Mouse (Mus musculus): ENCODE results near the gene Cbx4. TPM values are rescaled to one million over a fixed set of nuclear protein-coding genes. Genes with fewer than 3 reads are reported as not detected.
"Not testable (repeated sequence)": the region's sequence is repeated elsewhere in the genome, so short reads cannot be mapped to it uniquely, and the experiment has no call there.

The Cbx4 gene
- polyA plus RNA-seq, 1 experiment from 2014 or later, result 16.3 TPM

DNA sequence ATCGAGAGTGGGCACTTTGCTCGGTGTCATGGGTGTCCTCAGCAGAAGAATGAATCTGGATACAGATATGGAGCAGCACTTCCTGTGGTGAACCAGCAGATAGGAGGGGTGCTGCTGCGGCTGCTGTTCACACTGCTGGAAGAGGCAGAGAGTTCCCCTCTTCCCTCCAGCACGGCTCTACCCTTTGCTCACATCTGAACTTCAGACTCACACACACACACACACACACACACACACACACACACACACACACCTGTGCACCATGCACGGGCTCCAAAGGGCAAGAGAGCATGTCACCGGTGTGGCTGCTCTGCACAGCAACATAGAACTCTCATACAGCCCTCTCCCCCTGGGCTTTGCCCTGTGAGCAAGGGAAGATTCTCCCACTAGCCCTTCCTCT, 20.3 kb upstream of the Cbx4 start:
- Histone ChIP-seq H3K4me1 (replicated peaks) (peaks cover 7% of the 10 kb centered on the region), H3K9ac (replicated peaks) (no peak overlapping the region), H3K27me3 (peaks cover 5% of the 10 kb centered on the region), H3K4me3 (replicated peaks) (no peak overlapping the region), H3K27ac (no peak overlapping the region), H3K36me3 (no peaks in the 10 kb centered on the region), H3K9me3 (no peaks in the 10 kb centered on the region), H3K4me2 (replicated peaks) (no peak overlapping the region)
- ATAC-seq, result peak; percentile 37; the same call in 1 of the 2 replicates
- 69% methylated on average over 6 of the region's 6 CpGs for WGBS

DNA sequence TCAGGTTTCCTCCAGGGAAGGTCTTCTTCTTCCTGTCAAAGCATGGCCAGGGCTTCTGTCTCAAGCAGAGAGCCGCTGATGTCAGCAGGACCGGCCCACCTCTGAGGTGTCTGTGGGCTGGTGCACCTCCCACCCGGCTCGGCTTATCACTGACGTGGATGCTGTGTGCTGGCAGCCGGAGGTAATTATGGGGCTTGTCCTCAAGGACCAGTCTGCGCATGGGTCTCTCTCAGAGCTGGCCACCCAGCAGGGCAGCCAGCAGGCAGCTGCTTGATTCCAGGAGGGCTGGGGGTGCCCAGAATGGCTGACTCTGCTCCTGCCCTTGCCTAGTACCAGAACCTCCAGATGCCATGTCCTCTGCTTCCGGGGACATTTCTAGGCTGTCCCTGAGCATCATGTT, 19.7 kb upstream of the Cbx4 start:
- Histone ChIP-seq H3K36me3 (no peaks in the 10 kb centered on the region), H3K9me3 (no peaks in the 10 kb centered on the region), H3K4me3 (replicated peaks) (no peak overlapping the region), H3K27me3 (peaks cover 5% of the 10 kb centered on the region), H3K9ac (replicated peaks) (0 out of 2 replicates have a peak overlapping the region, but pooled peaks have one; percentile 15), H3K4me1 (replicated peaks) (peaks cover 7% of the 10 kb centered on the region), H3K4me2 (replicated peaks) (no peak overlapping the region), H3K27ac (no peak overlapping the region)
- 0 out of 2 replicates have a peak, but pooled peaks have one; percentile 43 for ATAC-seq
- 58% methylated on average over 8 of the region's 8 CpGs for WGBS

DNA sequence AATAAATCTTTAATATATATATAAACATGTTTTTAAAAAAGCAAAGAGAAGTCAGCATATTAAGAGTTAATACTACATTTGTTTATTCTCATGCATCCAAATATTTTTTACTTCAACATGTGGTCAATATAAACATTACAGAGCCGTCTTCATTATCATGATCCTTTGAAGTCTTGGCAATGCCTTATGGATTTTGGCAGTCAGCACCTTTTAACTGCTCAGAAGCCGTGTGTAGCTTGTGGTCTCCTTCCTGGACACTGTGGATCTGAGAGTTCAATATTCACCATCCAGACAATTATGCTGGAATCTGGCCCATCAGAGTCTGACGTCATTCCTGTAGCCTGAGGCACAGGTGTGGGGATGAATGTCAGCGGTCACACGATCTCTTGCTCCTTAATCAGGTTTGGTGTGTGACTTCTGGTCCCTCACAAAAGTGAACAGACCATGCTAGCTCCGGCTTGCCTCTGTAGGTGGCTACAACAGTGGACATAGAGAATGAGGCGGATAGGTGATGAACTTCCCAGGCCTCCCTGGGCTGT, 19.1 kb upstream of the Cbx4 start:
- Histone ChIP-seq H3K4me3 (replicated peaks) (no peak overlapping the region), H3K4me2 (replicated peaks) (no peak overlapping the region), H3K9ac (replicated peaks) (no peak overlapping the region), H3K9me3 (no peaks in the 10 kb centered on the region), H3K36me3 (no peaks in the 10 kb centered on the region), H3K27me3 (peaks cover 5% of the 10 kb centered on the region), H3K27ac (no peak overlapping the region), H3K4me1 (replicated peaks) (peaks cover 7% of the 10 kb centered on the region)
- 79% methylated on average over 7 of the region's 7 CpGs for WGBS
- ATAC-seq, result no peak

DNA sequence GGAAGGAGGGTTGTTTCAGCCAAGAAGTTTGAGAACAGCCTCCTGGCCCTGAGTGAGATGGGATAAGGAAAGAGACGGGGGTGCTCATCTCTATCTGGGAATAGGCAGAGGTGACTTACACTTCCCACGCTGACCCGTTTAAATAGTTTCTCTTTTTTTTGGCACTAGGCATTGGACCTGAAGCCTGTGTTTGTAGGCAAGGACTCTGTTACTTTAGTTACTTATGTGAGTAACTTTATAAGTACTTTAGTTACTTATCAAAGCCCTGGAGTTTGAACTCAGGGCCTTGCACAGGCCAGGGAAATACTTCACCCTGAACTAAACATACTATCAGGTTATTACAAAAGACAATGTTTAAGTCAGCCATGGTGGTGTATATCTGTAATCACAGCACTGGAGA, 18.0 kb upstream of the Cbx4 start:
- Histone ChIP-seq H3K4me1 (replicated peaks) (peaks cover 7% of the 10 kb centered on the region), H3K27ac (no peak overlapping the region), H3K9ac (replicated peaks) (no peak overlapping the region), H3K27me3 (peaks cover 5% of the 10 kb centered on the region), H3K9me3 (no peaks in the 10 kb centered on the region), H3K4me2 (replicated peaks) (no peak overlapping the region), H3K36me3 (no peaks in the 10 kb centered on the region), H3K4me3 (replicated peaks) (no peak overlapping the region)
- WGBS, result 88% methylated on average over 3 of the region's 3 CpGs
- ATAC-seq, result no peak

DNA sequence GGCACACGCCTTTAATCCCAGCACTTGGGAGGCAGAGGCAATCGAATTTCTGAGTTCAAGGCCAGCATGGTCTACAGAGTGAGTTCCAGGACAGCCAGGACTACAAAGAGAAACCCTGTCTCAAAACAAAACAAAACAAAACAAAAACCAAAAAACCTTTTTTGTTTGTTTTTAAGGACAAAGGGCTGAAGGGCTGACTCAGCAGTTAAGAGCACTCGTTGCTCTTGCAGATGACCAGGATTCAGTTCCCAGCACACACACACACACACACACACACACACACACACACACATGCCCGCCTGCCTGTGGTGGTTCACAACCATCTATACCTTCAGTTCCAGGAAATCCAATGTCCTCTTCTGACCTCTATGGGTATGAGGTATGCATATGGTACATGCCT, 14.3 kb upstream of the Cbx4 start:
- not testable (repeated sequence) for H3K9ac ChIP-seq (replicated peaks); H3K27ac ChIP-seq; H3K36me3 ChIP-seq; H3K27me3 ChIP-seq; H3K4me3 ChIP-seq (replicated peaks); H3K9me3 ChIP-seq; H3K4me2 ChIP-seq (replicated peaks); ATAC-seq; H3K4me1 ChIP-seq (replicated peaks)
- WGBS, result 69% methylated on average over 4 of the region's 4 CpGs

DNA sequence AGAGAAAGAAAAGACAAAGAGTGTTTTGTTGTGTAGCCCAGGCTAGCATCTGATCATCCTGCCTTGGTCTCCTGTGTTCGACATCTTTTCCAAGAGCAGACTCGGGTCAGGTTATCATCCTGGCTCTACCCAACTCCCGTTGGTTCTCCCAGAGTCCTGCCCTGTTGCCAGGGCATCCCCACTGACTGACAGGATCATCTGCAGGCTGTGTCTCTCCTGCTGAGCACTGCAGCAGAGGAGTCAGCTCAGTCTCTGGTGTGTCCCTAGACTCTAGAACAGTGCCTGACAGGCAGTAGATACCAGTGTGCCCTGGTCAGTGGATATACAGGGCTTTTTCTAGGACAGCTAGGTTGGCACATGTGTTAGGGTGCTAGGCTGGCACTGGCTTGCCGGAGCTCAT, 12.2 kb upstream of the Cbx4 start:
- H3K27ac ChIP-seq, result no peak overlapping the region
- WGBS, result 68% methylated on average over 4 of the region's 4 CpGs
- peaks cover 11% of the 10 kb centered on the region; the same call in 1 of the 2 replicates for H3K27me3 ChIP-seq
- no peak overlapping the region for H3K4me3 ChIP-seq (replicated peaks)
- no peaks in the 10 kb centered on the region for H3K9me3 ChIP-seq
- H3K9ac ChIP-seq (replicated peaks), result no peak overlapping the region
- no peaks in the 10 kb centered on the region for H3K36me3 ChIP-seq
- peaks cover 12% of the 10 kb centered on the region for H3K4me1 ChIP-seq (replicated peaks)
- no peak overlapping the region for H3K4me2 ChIP-seq (replicated peaks)
- no peak for ATAC-seq

DNA sequence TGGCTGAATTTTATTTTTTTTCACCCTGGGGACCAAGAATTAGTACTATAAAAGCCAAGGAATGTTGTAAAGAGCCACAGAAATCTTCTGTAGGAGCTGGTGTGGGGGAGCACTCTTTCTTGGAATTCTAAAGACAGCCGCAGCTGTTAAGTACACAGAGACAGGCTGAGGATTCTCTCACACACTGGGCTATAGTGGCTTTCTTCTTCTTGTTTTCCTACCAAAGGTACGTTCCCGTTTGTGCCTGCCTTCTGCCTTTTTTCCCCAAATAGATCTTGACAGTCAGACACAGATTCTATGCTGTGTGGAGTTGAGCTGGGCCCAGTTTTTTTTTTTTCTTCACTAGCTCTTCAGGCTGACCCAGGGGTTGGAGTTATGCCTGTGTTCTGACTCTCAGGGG, 9.4 kb upstream of the Cbx4 start:
- 49% methylated on average over 3 of the region's 3 CpGs for WGBS
- no peak for ATAC-seq
- Histone ChIP-seq H3K27me3 (peaks cover 22% of the 10 kb centered on the region), H3K27ac (no peak overlapping the region), H3K4me1 (replicated peaks) (peaks cover 21% of the 10 kb centered on the region), H3K4me3 (replicated peaks) (no peak overlapping the region), H3K9me3 (no peaks in the 10 kb centered on the region), H3K36me3 (no peaks in the 10 kb centered on the region), H3K4me2 (replicated peaks) (no peak overlapping the region), H3K9ac (replicated peaks) (0 out of 2 replicates have a peak overlapping the region, but pooled peaks have one; percentile 15)

DNA sequence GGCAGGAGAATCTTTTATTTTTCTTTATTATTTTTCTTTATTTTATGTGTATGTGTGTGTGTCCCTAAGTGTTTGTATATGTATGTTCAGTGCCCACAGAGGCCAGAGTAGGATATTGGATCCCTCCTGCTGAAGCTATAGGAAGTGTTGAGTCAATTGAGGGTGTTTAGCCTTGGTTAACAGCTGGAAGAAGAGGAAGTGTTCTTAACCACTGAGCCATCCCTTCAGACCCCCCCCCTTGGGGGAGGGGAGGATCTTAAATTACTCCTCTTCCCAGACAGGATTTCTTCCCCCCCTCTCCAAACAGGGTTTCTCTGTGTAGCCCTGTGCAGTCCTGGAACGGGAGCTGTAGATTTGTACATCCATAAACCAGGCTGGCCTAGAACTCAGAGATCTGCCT, 7.3 kb upstream of the Cbx4 start:
- Histone ChIP-seq H3K36me3 (no peaks in the 10 kb centered on the region), H3K9me3 (no peaks in the 10 kb centered on the region), H3K27me3 (peaks cover 36% of the 10 kb centered on the region), H3K27ac (no peak overlapping the region), H3K4me1 (replicated peaks) (peaks cover 42% of the 10 kb centered on the region), H3K9ac (replicated peaks) (no peak overlapping the region), H3K4me3 (replicated peaks) (no peak overlapping the region), H3K4me2 (replicated peaks) (no peak overlapping the region)
- no peak for ATAC-seq
- WGBS, result 76% methylated on average over 1 of the region's 1 CpGs

DNA sequence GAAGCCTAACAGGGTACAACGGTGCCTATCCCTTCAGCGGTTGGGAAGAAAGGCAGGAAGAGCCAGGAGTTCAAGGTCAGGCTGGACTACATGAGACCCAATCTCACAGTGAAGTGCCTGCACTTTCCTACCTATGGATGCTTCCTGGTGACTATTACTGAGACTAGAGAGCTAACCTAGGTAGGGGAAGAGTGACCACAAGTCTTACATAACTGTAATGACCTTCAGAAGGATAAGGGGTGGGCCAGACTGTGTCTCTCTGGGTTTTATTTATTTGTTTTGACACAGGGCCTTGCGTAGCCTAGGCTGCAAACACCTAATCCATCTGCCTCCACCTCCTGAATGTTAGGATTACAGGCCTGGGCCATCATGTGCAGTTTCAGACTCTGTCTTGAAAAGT, 6.3 kb upstream of the Cbx4 start:
- no peak for ATAC-seq
- no peaks in the 10 kb centered on the region for H3K9me3 ChIP-seq
- peaks cover 47% of the 10 kb centered on the region for H3K27me3 ChIP-seq
- peaks cover 49% of the 10 kb centered on the region for H3K4me1 ChIP-seq (replicated peaks)
- H3K36me3 ChIP-seq, result no peaks in the 10 kb centered on the region
- no peak overlapping the region for H3K9ac ChIP-seq (replicated peaks)
- no peak overlapping the region for H3K4me2 ChIP-seq (replicated peaks)
- no peak overlapping the region for H3K27ac ChIP-seq
- 70% methylated on average over 3 of the region's 3 CpGs for WGBS
- no peak overlapping the region for H3K4me3 ChIP-seq (replicated peaks)

DNA sequence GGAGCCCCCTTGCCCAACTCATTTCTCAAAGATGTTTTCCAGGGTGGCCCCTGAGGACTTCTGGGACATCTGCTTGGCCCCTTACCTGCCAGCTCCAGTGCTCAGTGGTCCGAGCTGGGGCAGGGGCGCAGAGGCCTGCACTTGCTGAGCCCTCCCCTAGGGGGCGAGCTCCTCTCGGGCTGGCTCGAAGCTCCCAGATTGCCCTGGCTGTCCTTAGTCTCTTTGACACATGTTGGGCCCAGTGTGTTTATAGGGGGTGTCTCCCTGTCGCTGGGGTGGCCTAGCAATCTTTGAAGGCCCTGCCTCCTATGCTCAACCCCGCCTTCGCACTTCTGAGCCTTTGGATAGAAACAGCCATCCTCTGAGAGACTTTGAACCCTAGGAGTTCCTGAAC, 5.6 kb upstream of the Cbx4 start:
- H3K4me2 ChIP-seq (replicated peaks), result peak overlapping the region; percentile 90
- H3K9ac ChIP-seq (replicated peaks), result no peak overlapping the region
- no peak overlapping the region for H3K4me3 ChIP-seq (replicated peaks)
- no peak overlapping the region for H3K27ac ChIP-seq
- 2% methylated on average over 8 of the region's 8 CpGs for WGBS
- no peaks in the 10 kb centered on the region for H3K9me3 ChIP-seq
- H3K27me3 ChIP-seq, result peaks cover 54% of the 10 kb centered on the region
- H3K4me1 ChIP-seq (replicated peaks), result peaks cover 54% of the 10 kb centered on the region
- H3K36me3 ChIP-seq, result no peaks in the 10 kb centered on the region
- 0 out of 2 replicates have a peak, but pooled peaks have one; percentile 7 for ATAC-seq

DNA sequence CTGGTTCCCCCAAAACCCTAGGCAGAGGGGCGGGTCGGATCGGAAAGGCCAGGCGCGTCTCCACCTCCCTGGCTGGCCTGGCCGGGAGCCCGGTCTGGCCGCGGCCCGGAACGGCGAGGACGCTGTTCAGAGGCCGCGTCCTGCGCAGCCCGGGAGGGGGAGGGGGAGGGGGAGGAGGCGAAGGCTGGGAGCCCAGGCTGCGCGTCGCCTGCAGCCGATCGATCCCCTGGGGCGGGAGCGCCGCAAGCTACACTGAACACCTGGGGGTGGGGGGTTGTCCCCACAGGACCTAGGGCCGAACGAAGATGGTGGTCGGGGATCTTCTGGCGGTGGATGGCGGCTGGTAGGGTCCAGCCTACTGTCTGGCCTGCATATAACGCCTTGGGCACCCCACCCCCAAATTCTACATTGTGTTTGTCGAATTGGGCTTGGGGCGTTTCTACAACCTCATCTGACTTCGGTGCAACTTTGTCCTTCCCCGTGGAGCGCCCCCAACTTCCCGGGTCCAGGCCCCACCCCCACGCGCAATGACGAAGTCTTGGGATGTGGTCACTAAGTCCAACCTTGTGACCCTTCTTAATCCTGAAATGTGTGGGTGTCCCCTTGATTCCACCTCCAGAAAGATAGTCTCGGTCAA, 5.1 kb upstream of the Cbx4 start:
- peak; percentile 22 for ATAC-seq
- H3K36me3 ChIP-seq, result no peaks in the 10 kb centered on the region
- H3K4me1 ChIP-seq (replicated peaks), result peaks cover 58% of the 10 kb centered on the region
- H3K4me2 ChIP-seq (replicated peaks), result peak overlapping the region; percentile 90
- H3K4me3 ChIP-seq (replicated peaks), result peak overlapping the region; percentile 56
- H3K9ac ChIP-seq (replicated peaks), result peak overlapping the region; percentile 73
- under 1% methylated on average over 34 of the region's 42 CpGs for WGBS
- H3K9me3 ChIP-seq, result no peaks in the 10 kb centered on the region
- H3K27ac ChIP-seq, result peak overlapping the region; percentile 30; the same call in 1 of the 2 replicates
- H3K27me3 ChIP-seq, result peaks cover 55% of the 10 kb centered on the region

DNA sequence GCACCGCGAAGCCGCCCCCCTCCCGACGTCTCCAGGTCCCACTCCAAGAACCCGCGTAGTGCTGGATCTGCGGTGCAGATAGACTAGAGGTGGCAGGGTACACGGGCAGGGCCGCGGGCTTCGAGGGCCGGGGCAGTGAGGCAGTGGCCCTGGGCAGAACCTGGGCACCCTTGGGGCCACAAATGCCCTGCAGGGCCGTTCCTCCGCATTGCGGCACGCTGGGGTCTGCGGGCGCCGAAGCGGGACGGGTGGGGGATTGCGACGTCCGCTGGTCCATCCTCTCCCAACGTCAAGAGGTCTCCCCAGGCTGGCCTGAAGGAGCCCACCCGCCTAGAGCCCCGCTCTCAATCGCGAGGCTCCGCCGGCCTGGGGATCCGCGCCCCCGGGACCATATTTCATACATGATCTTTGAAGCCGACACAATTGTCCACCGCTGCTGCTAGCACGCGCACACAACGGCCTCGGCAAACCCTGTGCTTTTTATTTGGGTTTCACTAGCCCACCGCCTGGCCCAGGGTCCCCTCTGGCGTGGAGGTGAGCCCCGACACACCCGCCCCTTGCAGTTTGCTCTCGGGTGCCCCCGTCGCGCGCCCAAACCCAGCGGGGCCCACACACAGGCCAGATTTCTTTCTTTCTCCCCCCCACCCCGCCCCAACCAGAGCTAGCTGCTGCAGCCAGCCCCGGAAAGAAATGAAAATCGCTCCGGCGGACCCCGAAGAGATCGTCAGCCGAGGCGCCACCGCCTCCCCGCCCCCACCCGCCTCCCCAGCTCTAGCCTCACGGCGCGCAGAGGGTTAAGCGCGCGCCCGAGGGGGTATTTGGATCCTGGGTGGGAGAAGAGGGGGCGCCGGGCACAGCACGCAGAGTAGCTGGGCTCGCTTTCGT, 4.3 kb upstream of the Cbx4 start:
- H3K4me1 ChIP-seq (replicated peaks), result peaks cover 50% of the 10 kb centered on the region
- H3K27ac ChIP-seq, result peak overlapping the region; percentile 30; the same call in 1 of the 2 replicates
- H3K4me3 ChIP-seq (replicated peaks), result peak overlapping the region; percentile 56
- no peaks in the 10 kb centered on the region for H3K36me3 ChIP-seq
- peaks cover 55% of the 10 kb centered on the region for H3K27me3 ChIP-seq
- ATAC-seq, result no peak
- peak overlapping the region; percentile 73 for H3K9ac ChIP-seq (replicated peaks)
- WGBS, result under 1% methylated on average over 75 of the region's 75 CpGs
- H3K4me2 ChIP-seq (replicated peaks), result peak overlapping the region; percentile 90
- no peaks in the 10 kb centered on the region for H3K9me3 ChIP-seq
